Mouse (Mus musculus) E14TG2a.4 (cell line): ENCODE measurements at regions not wholly inside any gene's neighbourhood (a gene's known extent, or its start where the extent isn't known, plus 50 kb on each side); places are given as distances from the start of the nearest gene placed in this dataset.

Source experiments
- CTCF ChIP-seq: conservative IDR thresholded peaks from 2 replicates; pipeline ENCODE4 v1.5.1; 2014; ENCODE audit warnings: low read length
- NANOG ChIP-seq: IDR thresholded peaks from 2 replicates; pipeline ENCODE4 v1.6.1; 2014; ENCODE audit warnings: borderline replicate concordance, low read length, mixed read lengths

DNA sequence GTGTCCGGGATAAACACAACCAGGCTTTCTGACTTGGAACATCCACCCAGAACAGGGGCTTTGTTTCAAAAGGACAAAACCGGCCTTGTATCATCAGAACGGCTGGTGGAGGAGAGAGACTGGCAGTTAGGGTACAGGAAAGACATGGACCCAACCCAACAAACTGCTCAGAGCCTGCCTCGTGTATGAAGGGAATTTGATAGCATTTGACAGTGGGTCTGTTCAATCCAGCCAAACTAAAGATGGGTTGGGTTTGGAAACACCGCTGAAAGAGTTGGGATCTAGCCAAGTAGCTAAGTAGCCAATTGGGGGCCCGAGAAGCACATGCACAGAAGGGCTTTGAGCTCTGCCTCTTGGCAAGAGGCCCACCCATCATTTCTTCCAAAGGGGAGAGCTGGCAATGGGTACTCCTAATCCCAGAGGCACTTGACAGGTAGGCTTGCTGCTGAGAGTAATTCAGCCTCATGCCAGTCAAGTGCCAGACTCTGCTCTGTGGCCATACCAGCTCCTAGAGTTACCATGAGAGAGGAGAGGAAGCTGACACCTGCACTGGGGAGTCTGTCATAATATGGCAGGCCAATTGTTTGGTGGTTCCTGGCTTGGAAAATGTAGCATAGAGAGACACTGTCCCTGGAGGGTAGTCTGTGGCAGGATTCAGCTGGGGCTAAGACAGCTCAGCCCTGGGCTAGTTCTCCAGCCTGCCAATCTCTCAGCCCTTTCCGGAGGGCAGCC lies 231.1 kb upstream of the Slc24a2 start:
- TF ChIP-seq CTCF, result no peak
- TF ChIP-seq NANOG, result no peak
